In the genomic region with DNA sequence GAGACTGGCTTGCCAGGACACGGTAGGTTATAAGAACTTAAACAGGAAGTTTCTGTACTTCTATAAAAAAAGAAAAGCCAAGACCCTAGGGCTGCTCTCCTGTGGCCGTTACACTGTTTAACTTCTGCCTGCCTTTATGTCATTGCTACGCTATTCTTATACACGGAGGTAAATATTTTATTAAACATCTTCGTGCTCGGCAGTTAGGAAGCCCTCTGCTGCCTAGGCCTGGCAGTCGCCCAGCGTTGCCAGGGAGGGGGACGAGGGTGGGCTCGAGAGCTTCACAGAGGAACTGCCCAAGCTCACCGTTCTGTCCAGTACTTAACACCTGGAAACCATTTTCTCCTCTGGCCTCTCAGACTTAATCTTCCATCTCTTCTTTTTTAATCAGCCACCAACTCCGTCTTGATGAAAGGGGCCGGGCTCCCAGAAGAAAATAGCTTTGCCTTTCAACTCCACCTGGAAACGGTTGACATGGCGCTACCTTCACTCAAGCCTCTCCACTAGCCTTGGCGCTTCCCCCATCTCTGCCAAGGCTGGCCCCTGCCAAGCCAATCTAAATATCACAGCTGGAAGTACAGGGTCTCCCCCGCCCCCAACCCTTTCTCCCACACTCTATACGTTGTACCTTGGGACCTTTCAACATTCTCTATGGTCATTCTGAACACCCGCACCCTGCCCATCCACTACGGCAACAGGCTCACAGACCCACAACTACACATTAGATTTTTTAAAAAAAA, we compare ENCODE assay signal across 10 mouse cellular contexts. TPM values are rescaled to one million over a fixed set of nuclear protein-coding genes. Genes with fewer than 3 reads are reported as not detected.
DNase-seq lines count a peak whose midpoint lies in the region; ATAC-seq lines count a peak whose summit lies in the region.
"Had no signal": no experiment of that assay in that cellular context is flagged by ENCODE, and none has a peak within 500 bp of the region (broad histone marks: within the 10 kb centered on the region; RNA-seq: fewer than 3 reads in every experiment).

No protein-coding gene starts in this region.

- H3K4me1 ChIP-seq in lung, embryonic 16.5 days (replicated peaks; ENCODE audit: control insufficient read depth, insufficient read depth, low read length): peaks cover 14% of the 10 kb centered on the region
- H3K4me1 ChIP-seq in intestine, embryonic 14.5 days (replicated peaks; ENCODE audit: control insufficient read depth, insufficient read depth, low read length): peaks cover 14% of the 10 kb centered on the region; the same call in 1 of the 2 replicates

- peak overlapping the region; percentile 36 for H3K4me2 ChIP-seq in lung, embryonic 16.5 days (ENCODE audit: low read depth, low read length)
- no peak overlapping the region for H3K4me2 ChIP-seq in intestine, embryonic 14.5 days (ENCODE audit: low read length)

- peak overlapping the region; percentile 64 for H3K27ac ChIP-seq in lung, embryonic 16.5 days (ENCODE audit: low read length)
- H3K27ac ChIP-seq in intestine, embryonic 14.5 days (ENCODE audit: low read depth): no peak overlapping the region

- H3K4me3 ChIP-seq in lung, embryonic 16.5 days (ENCODE audit: low read length): no peak overlapping the region
- no peak overlapping the region for H3K4me3 ChIP-seq in intestine, embryonic 14.5 days (ENCODE audit: low read depth, low read length)
- H3K4me3 ChIP-seq: erythroblast, embryonic 14.5 days had no signal

- H3K36me3 ChIP-seq in lung, embryonic 16.5 days (ENCODE audit: control insufficient read depth, insufficient read depth, low read length): no peaks in the 10 kb centered on the region
- no peaks in the 10 kb centered on the region for H3K36me3 ChIP-seq in intestine, embryonic 14.5 days (ENCODE audit: control insufficient read depth, insufficient read depth, low read length)

- peak; percentile 44 to 45 for DNase-seq in cerebellum, postnatal 10 days
- DNase-seq in cerebellum, postnatal 36 days: no peak
- DNase-seq in lung, postnatal 14 days: no peak
- DNase-seq in intestine, embryonic 14.5 days (ENCODE audit: low spot score): no peak
- peak; percentile 15 for DNase-seq in naive thymus-derived CD4-positive, alpha-beta T cell, adult 2 months (ENCODE audit: low read depth)
- DNase-seq in layer of hippocampus, adult 8-10 months (ENCODE audit: low spot score in 2 of 2): no peak
- no peak for DNase-seq in Muller cell, postnatal 12 days (ENCODE audit: inconsistent ontology term)

- H3K9ac ChIP-seq in lung, embryonic 16.5 days (ENCODE audit: low read length): no peak overlapping the region
- H3K9ac ChIP-seq in intestine, embryonic 14.5 days (ENCODE audit: low read length): no peak overlapping the region

- WGBS in lung, embryonic 16.5 days: 25% methylated on average over 20 of the region's 20 CpGs
- 44% methylated on average over 20 of the region's 20 CpGs for WGBS in intestine, embryonic 14.5 days

- H3K9me3 ChIP-seq in lung, embryonic 16.5 days (ENCODE audit: control insufficient read depth, low read length): no peaks in the 10 kb centered on the region
- H3K9me3 ChIP-seq in intestine, embryonic 14.5 days (ENCODE audit: control insufficient read depth, low read length): no peaks in the 10 kb centered on the region

- no peaks in the 10 kb centered on the region for H3K27me3 ChIP-seq in lung, embryonic 16.5 days (ENCODE audit: control insufficient read depth, insufficient read depth, low read depth, low read length)
- no peaks in the 10 kb centered on the region for H3K27me3 ChIP-seq in intestine, embryonic 14.5 days (replicated peaks; ENCODE audit: control insufficient read depth, insufficient read depth, low read length)

- ATAC-seq in lung, embryonic 16.5 days (ENCODE audit: low read depth): peak; percentile 65; the same call in 1 of the 2 replicates
- ATAC-seq in intestine, embryonic 14.5 days (replicated peaks; ENCODE audit: low FRiP score, low TSS enrichment, low read depth): 0 out of 2 replicates have a peak, but pooled peaks have one; percentile 19
- ATAC-seq: activated CD4-positive, CD25-positive, alpha-beta regulatory T cell, adult 4 months had no signal

RNA-seq across cellular contexts. Expression of a gene that starts 9.6 kb away (rescaled TPM):
- 15.1 and 16.4 TPM in 2 replicates for polyA plus RNA-seq in lung, embryonic 16.5 days (2015; fragmentation: Nextera tagmentation; extraction: Ambion mirVana)
- 13.6 and 15.1 TPM in 2 replicates for polyA plus RNA-seq in intestine, embryonic 14.5 days (2014; fragmentation: Nextera tagmentation; extraction: Ambion mirVana)
- 100 to 1,000 TPM; 102 to 121 (median 109) TPM for total RNA-seq in layer of hippocampus, adult 8-10 months (2022)

Comparison
In these comparisons a context has a peak if more than half of its experiments do, and no peak if none do; other contexts are left out.
1. DNase-seq: peak in cerebellum, postnatal 10 days (2 of 2) and naive thymus-derived CD4-positive, alpha-beta T cell, adult 2 months (single experiment); none in cerebellum, postnatal 36 days (0 of 2), lung, postnatal 14 days (single experiment), intestine, embryonic 14.5 days (single experiment), layer of hippocampus, adult 8-10 months (0 of 2) and Muller cell, postnatal 12 days (single experiment).